Mouse (Mus musculus): ENCODE measurements around the gene Zfp874b.
A peak's percentile ranks its signal among the peaks of the same experiment; 100 is the strongest.
"Not testable (repeated sequence)": the region's sequence is repeated elsewhere in the genome, so short reads cannot be mapped to it uniquely, and the experiment has no call there.

Zfp874b gene

DNA sequence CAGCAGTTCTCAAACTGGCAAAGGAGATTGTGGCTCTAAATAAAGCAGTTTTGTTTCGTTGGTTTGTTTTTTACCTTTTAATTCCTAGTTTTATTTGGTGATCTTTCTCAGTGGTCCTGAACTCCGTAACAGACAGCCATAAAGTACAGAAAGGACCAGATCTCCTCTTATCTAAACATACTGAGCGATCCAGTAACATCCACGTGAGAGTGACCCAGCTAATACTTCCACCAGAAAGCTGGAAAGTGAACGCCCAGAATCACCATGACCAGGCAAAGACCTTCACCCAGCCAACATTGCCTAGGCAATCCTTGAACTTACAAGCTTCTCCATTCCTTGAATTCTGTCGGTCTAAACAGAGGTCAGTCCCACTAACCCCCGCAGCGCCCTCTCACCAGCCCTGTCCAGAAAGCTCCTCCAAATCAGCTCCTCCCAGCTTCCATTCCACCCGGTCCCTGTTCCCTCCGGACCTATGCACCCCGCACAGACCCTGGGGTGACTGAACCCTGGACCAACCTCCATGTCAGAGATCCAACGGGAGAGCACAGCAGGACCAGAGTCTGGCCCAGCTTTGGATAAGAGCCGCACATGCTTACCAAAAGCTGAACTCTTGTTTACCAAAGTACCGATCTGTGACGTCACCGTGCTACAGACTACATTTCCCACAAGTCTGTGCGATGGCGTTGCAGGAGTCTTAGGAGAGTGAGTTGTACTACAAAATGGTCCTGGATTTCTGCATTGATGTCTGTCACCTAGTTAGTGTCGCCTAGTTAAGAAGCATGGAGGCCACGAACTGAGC, at the start of gene Zfp874b:
Gene Zfp874b, minus strand, starts transcription at position 634 of the 799 bp plus-strand sequence.
- peak; percentile 80 to 91 for DNase-seq

DNA sequence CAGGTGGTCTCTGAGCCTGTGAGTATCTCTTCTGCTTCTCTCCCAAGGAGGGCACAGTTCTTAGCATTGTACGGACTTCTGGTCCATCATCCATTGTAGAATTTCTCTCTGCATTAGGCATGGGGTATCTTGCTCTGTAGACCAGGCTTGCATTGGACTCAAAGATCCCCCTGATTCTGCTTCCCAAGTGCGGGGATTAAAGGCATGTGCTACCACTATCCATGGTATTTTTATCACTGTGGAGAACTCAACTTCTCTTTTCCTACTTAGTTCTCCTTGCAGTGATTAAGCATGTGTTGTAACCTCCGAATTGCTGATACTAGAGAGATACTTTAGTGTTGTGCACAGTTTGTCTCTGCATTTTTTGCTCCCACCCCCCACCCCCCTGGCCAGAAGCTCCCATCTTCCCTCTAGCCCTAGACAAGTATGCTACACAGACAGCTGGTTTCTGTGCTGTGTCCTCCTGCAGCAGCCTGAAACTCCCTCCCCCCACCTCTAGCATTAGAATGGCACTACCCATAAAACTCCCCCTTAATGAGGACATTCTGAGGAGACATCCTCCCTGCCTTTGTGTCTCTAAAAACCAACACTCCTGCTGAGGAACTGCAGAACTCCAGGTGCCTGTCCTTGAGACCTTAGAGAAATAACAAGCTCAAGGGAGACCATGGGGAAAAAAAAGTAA, 43.1 kb upstream of the Zfp874b start:
- DNase-seq = no peak

DNA sequence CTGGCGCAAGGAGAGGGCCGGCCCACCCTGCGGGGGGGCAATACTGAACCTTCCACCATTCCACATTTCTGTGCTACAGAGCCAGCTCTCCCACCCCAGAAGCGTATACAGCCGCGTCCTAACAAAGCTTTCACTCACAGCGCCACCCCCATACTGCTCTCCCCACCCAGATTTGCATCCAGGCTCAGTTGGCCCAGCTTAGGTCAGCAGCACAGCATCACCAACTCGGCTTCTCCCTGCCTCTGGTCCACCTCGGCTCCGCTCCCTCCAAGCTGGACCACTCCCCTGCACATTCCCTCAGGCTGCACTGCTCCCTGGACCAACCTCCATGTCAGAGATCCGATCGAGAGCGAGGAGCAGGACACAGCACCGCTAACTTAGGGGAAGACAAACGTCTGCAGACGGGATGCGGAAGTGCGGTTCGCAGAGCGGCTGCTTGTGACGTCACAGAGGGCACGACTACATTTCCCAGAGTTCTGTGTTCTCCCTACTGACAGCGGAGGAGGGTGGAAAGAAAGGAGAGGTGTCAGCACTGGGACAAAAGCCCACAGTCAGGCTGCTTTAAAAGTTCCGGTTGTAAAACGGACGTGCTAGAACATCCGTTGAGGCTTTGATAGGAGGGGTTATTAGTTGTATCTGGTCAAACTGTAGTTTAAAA, 41.8 kb upstream of the Zfp874b start, which contains the start of the genes Gm26965 and Zfp87:
Gene Gm26965, minus strand, starts transcription at position 399 of the 658 bp plus-strand sequence.
Gene Zfp87, minus strand, starts transcription at position 425 of the 658 bp plus-strand sequence.
- DNase-seq = peak; percentile 88 to 91

DNA sequence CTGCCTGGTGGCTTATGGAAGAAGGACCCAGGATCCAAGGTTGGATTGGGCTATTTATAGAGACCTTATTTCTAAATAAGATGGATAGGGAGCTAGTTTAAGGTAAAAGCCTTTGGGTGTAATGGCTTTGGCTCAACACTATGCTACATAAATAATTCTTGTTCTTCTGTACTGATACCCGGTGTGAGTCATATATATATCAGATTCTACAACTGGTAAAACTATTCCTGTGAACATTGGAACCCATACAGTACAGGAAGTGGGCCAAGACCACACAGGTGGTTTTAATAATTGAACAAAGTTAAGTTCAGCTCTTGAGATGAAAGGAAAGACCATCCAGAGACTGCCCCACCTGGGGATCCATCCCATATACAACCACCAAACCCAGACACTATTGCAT, 16.9 kb upstream of the Zfp874b start:
- no peak for DNase-seq

DNA sequence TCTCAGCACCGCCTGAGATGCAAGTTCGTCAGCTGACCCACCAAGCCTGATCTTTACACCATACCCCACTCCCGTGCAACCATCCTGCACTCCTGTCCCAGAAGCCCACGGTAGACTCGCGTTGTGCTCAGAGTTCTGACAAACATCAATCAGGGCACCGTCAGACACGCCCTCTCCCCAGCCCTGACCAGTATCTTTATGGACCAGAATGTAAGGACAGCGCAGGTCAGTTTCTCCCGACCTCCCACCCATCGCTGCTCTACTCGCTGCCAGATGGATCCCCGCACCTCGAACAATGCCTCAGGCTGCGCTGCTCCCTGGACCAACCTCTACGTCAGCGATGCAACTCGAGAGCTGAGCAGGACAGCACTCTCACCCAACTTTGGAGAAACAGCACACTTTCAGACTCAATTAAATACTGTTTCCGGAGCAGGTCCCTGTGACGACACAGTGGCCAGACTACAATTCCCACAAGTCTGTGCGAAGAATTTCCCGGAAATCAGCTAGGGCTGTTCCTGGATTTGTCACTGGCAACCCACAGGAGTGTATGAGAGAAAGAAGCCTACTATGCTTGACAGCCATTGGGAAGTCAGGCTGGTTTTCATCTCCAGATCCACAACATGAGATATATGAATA, 16.1 kb upstream of the Zfp874b start, which contains the start of gene Zfp58:
Gene Zfp58, minus strand, starts transcription at position 472 of the 636 bp plus-strand sequence.
- peak; percentile 75 to 85 for DNase-seq

DNA sequence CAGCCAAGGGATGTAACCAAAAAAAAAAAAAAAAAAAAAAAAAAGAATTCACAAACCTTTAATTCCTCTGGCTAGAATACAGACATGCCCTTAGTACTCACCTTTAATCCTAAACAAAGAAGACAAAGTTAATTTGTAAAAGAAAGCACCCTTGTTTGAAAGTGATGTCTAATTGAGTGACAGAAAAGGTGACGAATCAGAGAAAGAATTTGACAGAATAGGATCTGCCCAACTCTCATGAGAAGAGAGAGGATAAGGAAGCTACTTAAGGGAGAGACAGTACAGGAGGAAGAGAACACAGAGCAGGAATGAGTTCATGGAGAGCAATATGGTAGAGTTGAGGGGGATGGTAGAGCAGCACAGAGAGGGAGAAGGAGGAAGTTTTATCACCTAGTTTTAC, 11.6 kb upstream of the Zfp874b start:
- no peak for DNase-seq

DNA sequence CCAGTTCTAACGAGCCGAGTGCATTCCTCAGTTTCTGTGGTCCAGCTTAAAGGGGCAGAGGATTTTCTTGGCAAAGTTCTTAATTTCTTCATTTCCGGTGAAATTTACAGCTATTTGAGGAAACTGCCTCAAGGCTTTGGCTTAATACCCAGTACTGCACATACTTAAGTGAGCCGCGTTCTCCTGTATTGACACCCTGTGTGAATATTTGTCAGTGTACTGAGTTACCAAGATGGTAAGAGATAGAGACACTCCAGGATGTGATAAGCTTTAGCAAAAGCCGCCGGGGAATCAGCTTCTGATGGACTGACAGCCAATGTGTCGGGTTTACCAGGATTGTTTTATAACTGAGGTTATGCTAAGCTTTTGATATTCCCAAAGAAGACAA, 360 bp upstream of the Zfp874b start:
- peak in 1 of 2 experiments; percentile 2 for DNase-seq

DNA sequence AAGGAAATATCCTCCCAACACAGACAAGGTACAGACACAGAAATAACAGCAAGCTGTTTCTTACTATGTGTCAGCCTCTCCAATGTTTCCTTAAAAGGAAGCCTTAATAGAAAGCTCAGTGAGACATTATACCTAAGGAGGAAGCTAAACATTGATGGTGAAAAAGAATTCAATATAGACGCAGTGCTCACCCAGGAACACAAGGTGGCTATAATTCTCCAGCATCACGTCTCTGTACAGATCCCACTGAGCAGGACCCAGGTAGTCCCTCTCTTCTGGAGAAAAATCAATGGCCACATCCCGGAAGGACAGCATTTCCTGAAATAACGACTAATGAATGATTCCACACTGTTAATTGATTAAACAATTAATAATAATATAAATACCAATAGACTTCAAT, 2.5 kb downstream of the Zfp874b start:
- DNase-seq = no peak

DNA sequence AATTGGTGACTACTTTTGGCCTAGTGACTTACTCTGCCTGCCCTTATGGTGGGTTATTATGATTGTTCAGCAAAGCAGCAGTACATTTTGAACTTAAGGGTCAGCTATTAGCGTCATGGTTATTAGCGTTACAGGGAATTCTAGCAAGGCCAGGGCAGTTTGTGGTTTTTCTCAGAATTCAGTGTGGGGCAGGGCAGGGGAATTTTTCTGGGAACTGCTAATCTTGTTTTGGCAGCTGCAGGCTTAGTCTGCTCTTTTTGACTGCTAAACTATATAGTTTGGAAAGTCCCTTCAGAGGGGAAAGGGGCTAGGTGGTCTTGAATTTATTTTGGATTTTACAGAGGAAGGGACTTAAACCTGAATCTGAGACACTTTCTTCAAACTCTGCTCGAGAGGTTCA, 14.8 kb downstream of the Zfp874b start:
- DNase-seq = no peak

DNA sequence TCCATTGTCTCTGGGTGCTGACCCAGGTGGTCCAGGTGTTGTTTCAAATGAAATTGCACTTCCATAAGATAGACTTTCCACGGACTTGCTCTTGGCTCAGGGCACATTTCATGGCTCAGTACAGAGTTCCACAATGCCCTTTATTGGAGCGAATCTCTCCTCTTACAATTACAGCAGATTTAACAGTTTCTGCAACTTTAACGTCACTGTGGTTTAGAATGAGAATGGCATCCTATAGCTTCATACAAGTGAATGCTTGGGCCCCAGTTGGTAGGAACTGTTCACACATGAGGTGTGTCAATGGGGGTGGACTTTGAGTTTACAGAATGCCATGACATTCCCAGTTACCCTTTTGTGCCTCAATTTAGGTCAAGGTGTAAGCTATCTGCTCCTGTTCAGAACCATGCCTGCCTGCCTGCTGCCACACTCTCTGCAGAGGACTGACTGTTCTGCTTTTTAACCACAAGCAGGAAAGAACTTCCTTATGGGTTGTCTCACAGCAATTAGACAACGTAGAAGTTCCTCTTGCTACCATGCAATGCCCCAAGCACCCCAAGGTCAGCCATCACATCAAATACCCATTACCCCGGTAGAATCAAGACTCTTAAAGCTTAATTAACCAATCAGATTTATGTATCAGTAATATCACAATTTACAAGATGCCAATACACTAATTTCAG, 20.4 kb downstream of the Zfp874b start:
- DNase-seq = not testable (repeated sequence)

DNA sequence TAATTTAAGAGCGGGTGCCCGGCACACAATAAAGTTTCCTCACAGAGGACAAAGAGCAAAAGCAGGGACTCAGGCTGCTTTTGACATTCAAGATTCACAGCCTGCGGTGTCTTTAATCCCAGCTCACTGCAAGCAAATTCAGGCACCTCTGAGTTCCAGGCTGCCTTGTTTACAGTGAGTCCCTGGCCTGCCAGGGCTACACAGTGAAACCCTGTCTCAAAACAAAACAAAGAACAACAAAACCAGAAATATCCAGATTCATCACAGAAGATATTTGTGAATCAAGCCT, 32.1 kb downstream of the Zfp874b start:
- peak in 1 of 2 experiments; percentile 5 for DNase-seq

DNA sequence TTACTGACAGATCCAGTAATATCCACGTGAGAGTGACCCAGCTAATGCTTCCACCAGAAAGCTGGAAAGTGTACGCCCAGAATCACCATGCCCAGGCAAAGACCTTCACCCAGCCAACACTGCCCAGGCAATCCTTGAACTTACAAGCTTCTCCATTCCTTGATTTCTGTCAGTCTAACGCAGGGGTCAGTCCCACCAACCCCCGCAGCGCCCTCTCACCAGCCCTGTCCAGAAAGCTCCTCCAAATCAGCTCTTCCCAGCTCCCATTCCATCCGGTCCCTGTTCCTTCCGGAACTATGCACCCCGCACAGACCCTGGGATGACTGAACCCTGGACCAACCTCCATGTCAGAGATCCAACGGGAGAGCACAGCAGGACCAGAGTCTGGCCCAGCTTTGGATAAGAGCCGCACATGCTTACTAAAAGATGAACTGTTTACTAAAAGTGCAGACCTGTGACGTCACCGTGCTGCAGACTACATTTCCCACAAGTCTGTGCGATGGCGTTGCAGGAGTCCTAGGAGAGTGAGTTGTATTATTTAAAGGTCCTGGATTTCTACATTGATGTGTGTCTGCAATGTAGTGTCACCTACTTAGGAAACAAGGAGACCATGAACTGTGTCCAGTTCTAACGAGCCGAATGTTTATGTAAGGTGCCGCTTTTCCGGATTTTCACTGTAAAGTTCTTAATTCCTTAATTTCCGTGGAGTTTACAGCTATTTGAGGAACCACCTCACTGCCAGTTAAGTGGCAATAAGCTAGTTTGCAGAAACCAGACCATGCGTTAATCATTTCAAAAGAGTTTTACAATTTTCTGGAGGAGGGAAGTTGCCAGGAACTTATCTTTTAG, 32.7 kb downstream of the Zfp874b start, which contains the start of gene Zfp874a:
Gene Zfp874a, minus strand, starts transcription at position 453 of the 849 bp plus-strand sequence.
- DNase-seq = peak; percentile 89 to 94

DNA sequence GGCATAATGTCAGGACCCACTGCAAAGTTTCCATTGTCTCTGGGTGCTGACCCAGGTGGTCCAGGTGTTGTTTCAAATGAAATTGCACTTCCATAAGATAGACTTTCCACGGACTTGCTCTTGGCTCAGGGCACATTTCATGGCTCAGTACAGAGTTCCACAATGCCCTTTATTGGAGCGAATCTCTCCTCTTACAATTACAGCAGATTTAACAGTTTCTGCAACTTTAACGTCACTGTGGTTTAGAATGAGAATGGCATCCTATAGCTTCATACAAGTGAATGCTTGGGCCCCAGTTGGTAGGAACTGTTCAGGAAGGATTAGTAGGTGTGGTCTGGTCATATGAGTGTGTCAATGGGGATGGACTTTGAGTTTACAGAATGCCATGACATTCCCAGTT, 47.0 kb downstream of the Zfp874b start:
- DNase-seq = not testable (repeated sequence)

DNA sequence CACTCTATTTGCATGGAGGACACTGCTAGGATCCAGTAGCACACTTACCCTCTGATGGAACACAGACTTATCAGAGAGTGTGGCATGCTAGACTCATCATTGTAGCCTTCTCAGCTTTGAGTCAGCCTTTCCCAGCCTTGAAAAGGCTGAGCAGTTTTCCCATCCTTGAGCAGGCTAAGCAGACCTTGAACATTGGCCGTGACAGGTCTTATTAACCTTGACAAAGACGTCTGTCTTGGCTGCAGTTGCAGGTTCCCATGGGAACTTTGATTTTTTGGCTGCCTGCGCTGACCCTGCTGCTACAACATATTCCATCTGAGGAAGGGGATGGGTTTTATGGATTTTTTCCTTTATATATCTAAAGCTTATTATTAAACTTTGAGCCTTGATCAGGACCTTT, 55.9 kb downstream of the Zfp874b start:
- no peak for DNase-seq

DNA sequence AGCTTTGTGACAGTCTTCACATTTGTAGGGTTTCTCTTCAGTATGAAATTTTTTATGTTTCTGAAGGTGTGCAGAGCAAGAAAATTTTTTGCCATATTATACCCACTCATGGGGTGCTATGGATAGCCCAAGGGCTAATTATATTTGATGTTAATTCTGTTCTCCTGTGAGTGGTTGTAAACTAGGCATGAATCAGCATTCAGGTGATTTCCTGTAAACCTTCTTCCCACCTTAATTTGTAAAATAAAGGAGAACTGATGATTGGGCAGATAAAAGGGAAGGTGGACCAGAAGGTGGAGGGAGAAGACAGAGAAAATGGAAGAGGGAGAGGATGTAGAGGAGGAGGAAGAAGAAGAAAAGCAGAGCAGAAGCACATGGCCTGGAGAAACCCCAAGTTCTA, 58.4 kb downstream of the Zfp874b start:
- DNase-seq = not testable (repeated sequence)

DNA sequence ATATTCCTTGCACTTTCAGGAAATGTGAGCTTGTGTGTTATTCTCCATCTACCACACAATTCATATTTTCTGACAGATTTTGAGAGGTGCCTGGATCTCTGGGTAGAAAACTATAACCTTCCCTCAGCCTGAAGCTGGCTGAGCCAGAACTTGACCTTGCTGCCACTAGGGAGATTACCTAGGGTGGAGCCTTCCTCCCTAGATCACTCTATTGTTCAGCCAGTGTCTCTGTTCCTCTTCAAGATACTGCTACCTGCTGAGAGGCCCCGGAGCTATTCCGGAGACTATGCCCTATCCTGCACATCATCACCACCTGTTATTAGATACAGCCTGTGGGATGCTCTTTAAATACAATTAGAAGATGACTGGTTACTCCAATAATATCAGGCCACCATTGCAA, 61.5 kb downstream of the Zfp874b start:
- DNase-seq = not testable (repeated sequence)
